Mouse (Mus musculus) liver, postnatal 0 days (tissue): Measurements from ENCODE around the gene Nkd2.

Experiments
- CTCF ChIP-seq: sonication (generic); IDR thresholded peaks from 2 replicates; pipeline ENCODE4 v1.5.1; 2016; ENCODE audit warnings: antibody characterized with exemption, low read depth
- EP300 ChIP-seq: IDR thresholded peaks from 2 replicates; pipeline ENCODE4 v1.6.1; 2016; ENCODE audit warnings: antibody characterized with exemption, low read depth, mild to moderate bottlenecking

- TF ChIP-seq CTCF (no peak), EP300 (no peak)
Measured at GRCm38 (mm10) chr13:73771131-73771530, 76.3 kb downstream of the Nkd2 start.
